Mouse (Mus musculus) ES-Bruce4 (cell line): ENCODE measurements around the gene Ddx49.

Experiments used
- CTCF ChIP-seq: IDR thresholded peaks from one replicate; pipeline ENCODE4 v1.8.1; 2011; ENCODE audit warnings: low read depth, low read length
- EP300 ChIP-seq: IDR thresholded peaks from 2 replicates; pipeline ENCODE4 v1.6.1; 2011; ENCODE audit warnings: low read depth, low read length; ENCODE audit not compliant: insufficient read depth
- POLR2A ChIP-seq: IDR thresholded peaks from one replicate; pipeline ENCODE4 v1.8.1; 2011; ENCODE audit warnings: low read length; ENCODE audit not compliant: insufficient read depth

DNA sequence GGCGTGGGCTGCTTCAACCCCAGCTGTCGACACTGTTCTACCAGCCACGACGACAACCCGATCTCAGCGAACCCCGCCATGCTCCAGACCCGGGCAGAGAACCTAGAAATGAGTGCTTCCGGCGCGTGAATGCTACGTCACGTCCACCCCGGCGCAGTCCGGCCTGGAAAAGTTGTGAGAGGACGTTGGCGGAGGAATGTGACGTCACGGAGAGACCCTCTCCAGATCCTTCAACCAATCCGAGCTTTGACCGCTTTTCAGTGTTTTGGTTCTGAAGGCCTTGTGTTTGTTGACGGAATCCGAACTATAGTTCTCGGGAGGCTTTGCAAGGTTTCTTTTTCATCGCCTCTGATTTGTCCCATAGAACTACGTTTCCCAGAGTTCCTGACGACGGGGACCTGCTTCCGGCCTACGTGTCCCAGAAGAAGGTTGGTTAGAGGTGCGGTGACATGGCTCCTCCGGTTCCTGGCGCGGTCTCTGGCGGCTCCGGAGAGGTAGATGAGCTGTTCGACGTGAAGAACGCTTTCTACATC, at the start of gene Ddx49, which contains the start of gene Cope:
- TF ChIP-seq CTCF (no peak), POLR2A (no peak), EP300 (no peak)
